Mouse (Mus musculus): Measurements from ENCODE around the gene Fggy.

Fggy gene

DNA sequence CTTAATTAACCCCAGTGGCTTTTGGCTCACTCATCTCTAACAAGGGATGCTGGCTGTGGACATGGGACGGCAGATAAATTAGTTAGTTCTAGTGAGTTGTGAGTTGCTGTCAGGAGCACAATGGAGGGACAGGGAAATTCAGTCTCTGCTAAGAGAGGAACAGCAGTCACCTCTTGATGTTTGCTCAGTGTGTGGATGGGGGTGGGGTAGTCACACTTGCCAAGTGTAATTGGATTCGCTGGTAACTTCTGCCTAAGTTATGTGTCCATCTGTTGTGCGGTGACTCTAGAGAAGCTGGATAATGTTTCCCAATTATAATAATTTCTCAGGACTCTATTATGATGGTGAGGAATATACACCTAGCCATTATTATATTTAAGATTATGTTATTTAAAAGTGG, 107.0 kb downstream of the Fggy start:
- no peak for DNase-seq (ENCODE audit: low spot score in 2 of 2)

DNA sequence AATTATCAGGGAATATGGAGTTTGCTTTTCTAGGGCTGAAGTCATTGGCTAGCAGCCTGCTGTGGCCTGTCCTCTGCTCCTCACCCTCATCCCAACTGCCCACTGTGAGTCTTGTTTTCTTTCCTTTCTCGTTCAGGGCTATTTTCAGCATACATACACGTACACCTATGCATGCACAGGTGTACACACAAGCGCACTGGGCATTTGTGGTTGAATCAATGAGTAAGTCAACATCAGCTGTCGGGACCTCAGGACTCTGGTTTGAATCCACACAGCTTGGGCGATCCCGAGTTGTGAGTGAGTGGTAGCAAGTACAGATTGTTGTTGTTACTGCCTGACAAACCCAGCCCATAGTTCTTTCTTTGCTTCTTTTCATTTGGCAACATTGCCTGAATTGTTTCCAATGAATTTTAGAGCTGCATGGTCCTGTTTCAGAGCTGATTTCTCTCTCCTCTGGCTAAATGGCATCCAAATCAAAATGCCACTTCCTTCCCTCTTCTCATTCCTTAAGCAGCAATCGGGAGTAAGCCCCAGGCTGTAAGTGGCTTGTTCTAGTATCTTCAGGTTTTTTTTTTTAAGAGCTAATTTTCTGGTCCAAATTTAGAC, 109.1 kb downstream of the Fggy start:
- no peak for DNase-seq (ENCODE audit: low spot score in 2 of 2)

DNA sequence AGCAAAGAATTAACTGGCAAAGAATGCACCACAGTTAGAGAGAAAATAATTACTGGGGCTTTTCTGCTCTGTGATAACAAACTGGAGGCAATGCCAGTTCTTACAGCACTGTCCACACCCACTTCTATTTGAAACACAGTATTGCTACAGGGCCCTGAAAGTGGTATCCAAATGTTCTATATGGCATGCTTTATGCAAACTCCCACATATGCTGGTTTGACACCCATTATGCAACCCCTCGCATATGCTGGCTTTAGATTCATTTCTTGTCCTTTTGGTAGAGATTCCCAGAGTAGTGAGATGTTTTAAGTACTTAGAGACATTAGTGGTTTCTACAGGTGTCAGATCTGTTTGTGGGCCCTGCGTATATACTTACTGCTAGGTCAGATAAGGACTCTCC, 109.6 kb downstream of the Fggy start:
- DNase-seq (ENCODE audit: low spot score in 2 of 2): no peak

DNA sequence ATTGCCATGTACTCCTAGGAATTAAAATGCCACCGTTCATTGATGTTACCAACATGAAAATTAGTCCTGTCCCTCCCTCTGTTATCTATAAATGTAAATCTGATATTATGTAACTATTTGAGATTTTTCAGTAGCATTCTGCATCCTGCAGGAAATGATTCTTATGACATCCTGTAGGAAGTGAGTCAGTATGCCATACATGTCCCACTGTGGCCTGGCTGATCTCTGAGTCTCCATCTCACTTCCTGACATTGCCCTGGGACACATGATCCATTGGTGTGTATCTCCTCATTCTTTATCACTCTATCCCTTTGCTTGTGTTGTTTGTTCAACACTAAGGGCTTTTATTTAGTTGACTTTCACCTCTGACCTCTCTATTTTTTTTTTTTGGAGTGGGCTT, 110.3 kb downstream of the Fggy start:
- DNase-seq (ENCODE audit: low spot score in 2 of 2): no peak

DNA sequence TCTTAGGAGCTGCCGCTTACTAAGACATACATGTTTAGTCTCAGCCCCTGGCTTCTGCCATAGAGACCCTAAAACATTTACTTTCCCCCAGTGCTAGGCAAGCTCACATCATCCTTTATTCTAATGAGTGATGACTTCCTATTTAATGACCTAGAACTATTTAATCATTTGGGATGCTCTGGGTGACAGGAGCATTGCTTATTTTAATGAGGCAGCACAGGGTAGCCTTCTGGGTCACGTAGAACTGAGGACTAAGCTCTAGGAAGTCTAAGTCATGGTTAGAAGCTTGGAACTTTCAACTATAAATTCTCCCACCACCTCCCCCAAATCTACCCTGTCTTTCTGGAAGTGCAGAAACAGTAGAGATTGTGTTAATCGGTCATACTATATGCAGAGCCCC, 111.2 kb downstream of the Fggy start:
- no peak for DNase-seq (ENCODE audit: low spot score in 2 of 2)

DNA sequence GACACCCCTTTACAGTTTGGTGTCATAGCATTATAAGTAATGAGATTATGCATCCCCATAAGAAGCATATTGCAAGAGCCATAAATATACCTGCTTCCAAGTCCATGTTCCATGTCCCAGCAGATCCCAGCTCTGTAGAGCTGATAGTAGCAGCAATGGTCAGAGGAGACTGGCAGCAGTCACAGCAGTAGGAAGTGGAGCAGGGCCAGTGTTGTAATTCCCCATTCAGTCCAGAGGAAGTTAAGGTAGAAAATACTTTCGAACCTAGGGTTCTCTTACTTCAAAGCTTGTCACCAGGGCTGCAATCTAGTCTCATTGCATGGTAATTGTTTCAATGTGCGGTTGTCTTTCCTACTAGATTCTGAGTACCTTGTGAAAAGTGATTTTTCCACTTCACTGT, 112.0 kb downstream of the Fggy start:
- DNase-seq (ENCODE audit: low spot score in 2 of 2): no peak

DNA sequence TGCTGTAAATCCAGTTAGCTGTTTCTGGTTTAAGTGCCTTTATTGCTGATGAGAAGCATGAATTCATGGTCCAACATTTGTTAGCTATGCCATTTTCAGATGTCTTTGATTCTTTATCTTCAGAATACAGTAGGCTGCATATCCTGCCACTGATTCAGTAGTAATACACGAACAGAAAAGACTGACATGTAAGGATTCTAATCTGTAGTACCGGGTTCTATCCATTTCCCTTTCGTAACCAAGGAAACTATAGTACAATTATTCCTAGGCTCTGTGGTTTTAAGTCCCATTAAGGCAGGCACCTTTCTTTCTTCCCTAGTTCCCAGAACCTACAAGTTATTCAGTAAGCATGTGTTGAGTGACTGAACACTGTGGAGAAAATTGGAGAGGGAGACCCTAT, 113.3 kb downstream of the Fggy start:
- DNase-seq (ENCODE audit: low spot score in 2 of 2): no peak

DNA sequence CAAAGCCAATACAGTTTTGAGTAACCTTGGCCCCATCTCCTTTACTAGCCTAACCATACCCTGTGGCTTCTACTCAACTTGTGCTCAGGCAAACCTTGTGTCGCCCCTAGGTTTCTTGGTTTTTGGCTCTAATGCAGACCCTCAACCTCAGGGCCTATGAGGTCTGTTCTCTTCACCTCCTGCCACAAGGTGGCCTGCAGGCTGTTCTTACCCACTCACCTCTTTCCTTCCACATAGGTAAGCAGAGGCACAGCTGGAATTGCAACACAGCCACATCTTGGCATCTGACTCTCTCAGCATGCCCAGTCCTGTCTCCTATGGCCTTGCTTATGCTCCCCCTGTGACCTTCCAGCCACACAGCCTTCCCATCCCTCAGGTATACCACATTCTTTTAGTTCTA, 114.7 kb downstream of the Fggy start:
- no peak for DNase-seq (ENCODE audit: low spot score in 2 of 2)

DNA sequence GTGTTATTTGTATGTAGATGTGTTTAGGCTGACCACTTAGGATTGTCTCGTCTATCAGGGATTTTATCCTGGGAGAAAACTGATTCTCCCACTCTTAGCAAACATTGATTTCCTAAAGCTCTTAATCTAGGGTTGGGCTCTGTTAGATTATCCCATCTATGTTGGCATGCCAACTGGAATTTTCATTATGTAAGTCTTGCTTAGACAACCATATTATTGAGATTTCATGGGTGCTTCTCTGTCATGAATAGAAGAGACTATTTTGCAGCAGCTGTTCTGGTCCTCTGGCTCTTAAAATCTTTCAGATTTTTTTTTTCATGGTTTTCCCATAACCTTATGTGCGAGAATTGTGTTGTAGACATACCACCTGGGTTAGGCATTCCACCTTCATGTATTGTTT, 119.1 kb downstream of the Fggy start:
- no peak for DNase-seq (ENCODE audit: low spot score in 2 of 2)

DNA sequence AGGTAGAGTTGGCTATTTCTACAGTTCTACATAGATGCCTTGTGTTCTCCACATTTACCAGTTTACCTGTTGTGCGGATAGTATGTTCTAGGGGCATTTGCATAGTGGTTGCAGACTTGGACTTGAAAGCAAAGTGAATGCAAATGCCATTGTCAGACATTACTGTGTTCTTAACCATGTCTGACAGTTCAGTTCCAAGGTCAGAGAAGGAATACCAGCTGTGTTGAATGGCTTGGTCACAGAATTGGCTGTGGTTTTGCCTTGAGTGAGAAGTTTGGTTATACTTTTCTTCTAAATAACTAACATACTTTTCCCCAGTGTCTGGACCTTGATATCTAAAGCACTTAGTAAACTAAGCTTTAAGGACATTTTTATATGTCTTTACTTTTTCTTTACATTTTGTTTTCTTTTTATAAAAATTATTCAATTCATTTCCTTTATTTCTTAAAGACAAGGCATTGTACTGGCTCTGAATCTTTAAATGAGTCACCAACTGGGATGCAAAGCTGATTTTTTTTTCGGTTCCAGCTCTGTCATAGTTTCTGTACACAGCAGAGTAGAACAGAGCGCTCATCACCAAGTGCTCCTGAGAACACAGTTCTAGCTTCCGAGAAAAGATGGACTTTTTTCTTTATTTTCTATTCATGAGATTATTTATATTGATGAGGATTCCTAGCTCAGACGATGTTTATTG, 123.6 kb downstream of the Fggy start:
- DNase-seq (ENCODE audit: low spot score in 2 of 2): no peak

DNA sequence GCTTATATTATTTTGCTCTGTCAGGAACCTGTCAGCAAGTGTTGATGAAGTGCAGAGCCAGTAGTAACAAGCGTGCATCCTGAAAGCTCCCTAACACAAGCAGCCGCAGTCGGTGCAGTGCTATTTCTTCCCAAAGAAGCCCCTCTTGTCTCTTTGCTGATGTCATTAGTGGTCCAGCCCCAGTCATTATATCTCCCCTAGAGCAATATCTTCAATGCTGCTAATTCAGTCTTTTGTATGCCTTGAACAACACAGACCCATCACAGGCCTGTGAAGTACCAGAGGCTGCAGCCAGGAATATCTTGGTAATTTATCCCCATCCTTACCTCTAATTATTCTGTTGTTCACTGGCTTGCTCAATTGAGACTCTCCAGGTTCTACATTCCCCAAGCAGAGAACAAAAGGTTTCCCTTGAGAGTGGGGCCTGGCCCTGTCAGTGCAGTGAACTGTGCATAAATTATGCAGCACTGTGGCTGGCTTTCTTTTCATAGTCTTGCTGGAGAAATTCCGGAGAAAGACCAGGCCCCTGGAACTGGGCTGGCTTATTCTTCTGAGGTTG, 127.3 kb downstream of the Fggy start:
- DNase-seq (ENCODE audit: low spot score in 2 of 2): peak; percentile 30 to 45

DNA sequence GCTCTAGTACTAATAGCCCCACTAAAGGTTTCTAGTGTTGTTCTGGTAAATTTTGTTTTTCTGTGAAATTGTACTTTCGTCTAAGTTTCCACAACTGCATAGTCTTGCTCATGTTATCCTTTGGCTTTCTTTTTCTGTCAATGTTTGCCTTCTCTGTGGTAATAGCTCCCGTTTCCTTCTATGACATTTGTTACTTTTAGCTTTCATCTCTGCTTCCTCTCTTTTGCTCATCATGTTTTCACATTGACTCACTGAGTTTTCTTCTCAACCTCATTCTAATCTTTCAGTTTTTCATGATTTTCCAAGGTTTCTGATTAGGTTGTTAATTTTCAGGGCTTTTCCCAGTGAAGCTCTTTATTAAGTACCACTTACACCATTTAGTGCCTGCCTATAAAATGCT, 129.5 kb downstream of the Fggy start:
- DNase-seq (ENCODE audit: low spot score in 2 of 2): no peak

DNA sequence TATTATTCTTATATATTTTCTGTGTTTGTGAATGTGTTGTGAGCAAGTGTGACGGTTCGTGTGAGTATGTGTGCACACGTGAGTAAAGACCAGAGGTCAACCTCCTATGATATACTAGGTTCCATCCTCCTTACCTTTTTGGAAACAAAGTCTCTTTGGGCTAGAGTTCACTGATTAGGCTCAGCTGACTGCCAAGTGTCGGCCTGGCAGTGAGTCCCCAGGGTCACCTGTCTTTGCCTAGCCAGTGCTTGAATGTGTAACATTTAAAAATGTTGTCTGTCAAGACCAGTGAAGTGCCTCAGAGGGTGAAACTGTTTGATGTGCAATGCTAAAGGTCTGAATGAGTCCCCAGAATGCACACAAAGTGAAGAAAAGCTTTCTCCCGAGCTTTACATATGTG, 130.0 kb downstream of the Fggy start:
- no peak for DNase-seq (ENCODE audit: low spot score in 2 of 2)

DNA sequence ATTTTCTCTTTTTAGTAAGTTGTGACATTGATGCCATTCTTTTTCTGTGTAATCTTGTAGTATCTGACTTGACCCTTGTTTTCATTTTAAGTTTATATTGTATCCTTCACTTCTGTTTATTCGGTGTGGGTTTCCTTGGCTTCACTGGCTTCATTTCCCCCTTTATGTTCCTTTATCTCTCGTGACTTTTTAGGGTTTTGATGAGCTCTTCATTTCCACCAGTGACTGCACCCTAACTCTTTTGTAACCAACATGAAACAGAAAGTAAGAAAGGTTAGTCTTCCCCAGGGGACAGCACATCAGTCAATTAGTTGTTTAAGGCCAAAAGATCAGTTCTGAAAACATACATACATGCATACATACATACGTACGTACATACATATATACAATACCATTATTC, 130.9 kb downstream of the Fggy start:
- no peak for DNase-seq (ENCODE audit: low spot score in 2 of 2)

DNA sequence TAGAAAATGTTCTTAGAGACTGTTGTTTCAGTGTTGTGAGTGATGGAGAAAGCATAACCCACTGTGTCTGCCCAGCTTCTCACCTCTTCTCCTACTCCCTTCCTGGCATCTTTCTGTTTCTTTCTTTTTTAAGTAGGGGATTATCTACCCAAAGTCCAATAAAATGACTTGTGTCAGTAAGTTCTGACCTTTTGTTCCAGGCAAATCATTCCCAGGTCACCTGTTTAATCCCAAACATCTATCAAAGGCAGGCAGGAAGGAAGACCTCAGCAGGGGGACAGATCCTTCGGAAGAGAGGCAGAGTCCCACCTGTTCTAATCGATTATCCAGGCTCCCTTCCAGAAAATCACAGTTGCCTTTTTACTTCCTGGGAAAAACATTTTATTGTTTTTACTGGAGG, 143.1 kb downstream of the Fggy start:
- no peak for DNase-seq (ENCODE audit: low spot score in 2 of 2)

DNA sequence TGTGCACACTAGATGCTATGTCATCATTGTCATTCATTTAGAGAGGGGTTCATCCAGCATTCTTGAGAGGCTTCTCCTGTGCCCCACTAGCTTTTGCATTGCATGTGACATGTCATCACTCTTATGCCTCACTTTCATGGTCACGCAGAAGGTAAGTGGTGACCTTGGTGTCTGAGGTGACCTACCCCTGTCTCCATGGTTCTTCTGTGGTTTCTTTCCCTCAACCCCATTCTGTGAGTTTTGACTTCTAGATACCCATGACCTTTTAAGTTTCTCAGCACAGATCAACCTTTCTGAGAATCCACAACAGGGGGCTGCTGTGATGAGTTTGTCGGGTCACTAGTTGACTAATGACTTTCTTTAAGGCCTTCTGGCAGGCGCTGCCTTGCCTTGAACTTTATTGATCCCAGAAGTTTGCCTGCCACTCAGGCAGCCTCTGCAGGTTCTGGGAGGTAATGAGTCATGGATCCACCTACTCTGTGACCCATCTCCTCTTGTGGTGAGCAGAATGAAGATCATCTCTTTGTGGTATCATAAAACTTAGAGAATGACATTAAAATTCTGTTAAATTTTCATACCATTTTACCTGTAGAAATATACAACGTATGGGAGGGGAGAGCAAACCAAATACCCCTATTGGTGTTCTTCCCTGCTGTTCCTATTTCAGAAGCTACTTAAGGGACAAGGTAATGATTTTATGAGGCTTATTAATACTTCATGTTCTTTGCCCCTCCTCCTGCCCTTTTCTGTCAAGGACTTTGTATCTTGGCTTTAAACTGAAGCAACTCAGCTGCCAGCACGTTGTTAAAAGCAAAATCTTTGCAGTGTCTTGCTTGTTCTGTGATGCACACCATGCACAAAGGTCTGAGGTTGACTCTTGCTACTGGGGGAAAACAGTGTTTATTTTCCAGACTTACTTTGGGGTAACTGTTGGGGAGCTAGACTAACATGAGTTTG, 150.9 kb downstream of the Fggy start:
- no peak for DNase-seq (ENCODE audit: low spot score in 2 of 2)

DNA sequence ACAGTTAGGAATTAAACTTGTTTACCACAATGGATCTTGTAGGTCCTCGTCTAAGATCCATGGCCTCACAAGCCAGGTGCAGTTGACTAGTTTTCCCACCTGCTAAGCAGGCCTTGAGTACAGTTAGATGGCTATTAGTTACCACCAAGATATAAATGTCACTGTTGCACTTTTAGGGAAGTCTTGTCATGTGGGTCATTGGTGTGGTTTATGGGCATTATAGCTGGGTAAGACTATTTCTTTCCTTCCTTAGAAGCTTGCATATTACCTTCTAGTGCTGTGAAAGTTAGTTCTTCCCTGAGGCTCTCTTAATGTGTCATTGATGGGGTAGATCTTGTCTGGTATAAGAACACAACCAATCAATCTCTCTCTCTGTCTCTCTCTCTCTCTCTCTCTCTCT, 152.4 kb downstream of the Fggy start:
- no peak for DNase-seq (ENCODE audit: low spot score in 2 of 2)

DNA sequence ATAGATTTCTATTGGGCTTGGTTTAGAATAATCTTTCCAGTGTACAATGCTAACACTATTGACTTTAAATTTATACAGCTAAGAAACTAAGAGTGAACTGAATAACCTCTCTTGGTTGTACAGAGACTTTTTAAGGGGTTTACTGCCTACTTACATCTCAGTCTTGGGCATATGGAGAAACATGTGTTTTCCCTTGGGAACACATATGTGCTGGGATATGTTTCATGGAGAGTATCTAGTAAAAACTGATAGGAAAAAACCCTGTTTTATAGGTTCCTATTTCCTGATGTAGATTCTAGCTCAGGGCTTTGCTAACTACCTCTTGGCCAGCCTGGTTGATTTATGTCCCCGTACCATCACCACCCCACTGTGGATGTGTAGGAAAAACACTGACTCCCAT, 155.5 kb downstream of the Fggy start:
- DNase-seq (ENCODE audit: low spot score in 2 of 2): no peak

DNA sequence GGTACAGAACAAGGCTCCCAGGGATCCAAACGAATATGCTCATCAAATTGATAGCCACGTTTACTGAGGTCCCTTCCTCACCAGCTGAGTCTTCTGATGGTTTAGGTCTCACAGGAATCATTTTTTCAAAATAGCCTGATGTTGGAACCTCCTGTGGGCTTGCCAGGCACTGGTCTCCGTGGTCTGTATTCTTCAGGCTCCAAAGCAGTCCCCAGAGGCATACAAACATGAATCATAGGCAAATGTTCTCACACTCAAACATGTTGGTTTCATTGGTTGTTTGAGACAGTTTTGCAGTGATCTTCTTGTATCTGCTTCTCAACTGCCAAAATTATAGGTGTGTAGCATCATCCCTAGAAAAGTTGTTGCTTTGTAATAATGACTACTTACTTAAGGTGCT, 156.0 kb downstream of the Fggy start:
- no peak for DNase-seq (ENCODE audit: low spot score in 2 of 2)

DNA sequence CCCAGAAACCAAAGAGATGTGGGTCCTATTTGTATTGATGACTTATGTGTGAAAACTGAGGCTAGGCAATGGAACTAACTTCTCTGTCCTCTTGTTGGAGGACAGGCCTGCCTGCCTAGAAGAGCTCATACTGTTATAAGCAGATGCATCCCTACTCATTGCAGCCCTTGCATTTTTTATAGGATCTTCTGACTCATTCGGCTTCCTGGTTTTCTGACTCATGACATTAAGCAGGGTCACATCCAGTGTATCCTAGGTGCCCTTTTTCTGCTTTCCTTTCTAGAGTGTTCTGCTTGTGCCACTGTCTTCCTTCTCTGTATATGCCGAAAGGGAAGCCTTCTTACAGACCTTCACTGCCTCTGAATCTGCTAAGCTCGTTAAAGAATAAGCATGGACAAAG, 158.8 kb downstream of the Fggy start:
- no peak for DNase-seq (ENCODE audit: low spot score in 2 of 2)

DNA sequence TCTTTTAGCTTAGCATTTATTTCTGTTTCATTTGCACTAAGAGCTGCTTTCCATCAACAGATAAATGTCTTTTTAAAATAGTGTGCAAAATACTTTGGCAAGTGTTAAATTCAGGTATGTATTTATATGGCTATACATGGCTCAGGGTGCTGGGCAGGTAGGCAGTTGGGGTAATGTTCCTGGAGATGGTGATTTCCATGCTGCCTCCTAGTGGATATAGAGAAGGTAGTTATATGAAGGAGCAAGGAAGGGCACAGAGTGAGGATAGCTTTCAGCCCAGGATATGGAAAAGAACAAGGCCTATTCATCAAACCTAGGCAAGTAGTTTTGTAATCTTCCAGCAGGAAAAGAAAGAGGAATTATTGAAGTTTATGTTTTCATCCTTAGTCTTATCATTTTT, 166.3 kb downstream of the Fggy start:
- no peak for DNase-seq (ENCODE audit: low spot score in 2 of 2)

DNA sequence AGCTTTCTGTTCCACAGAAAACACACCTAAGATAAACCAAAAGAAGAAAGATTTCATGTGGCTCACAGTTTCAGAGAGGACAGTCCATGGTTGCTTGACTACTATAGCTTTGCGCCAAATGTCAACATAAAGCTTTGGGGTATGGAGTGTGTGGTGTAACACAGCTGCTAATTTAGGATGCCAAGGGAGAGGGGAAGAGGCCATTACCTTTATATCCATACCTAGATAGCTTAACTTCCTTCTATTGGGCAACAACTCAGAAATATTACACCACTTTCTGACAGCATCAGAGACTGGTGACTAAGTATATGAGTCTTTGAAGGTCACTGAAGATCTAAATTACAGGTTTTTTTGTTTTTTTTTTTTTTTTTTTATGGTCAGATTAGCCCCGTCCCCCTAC, 169.1 kb downstream of the Fggy start:
- no peak for DNase-seq (ENCODE audit: low spot score in 2 of 2)
